Mouse (Mus musculus): ENCODE measurements around the gene Nptn.

DNA sequence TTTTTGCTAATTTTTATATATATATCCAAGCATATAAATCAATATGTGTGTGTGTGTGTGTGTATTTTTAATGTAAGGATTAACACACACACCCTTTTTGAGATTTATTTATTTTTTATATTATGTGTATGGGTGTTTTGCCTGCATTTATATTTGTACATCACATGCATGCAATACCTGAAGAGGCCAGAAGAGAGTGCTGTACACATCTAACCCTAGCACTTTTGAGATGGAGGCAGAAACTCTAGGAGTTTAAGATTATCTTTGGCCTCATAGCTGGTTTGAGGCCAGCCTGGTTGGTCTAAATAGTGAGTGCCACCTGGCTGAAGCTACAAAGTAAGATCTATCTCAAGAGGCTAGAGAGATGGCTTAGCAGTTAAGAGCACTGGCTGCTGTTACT lies 14.4 kb upstream of the Nptn start:
- no peak for TF ChIP-seq POLR2A (IDR thresholded peaks at IDR 0.05; ENCODE audit: insufficient read length, low read depth)
- TF ChIP-seq MAX (IDR thresholded peaks at IDR 0.05; ENCODE audit: low read depth): no peak
- TF ChIP-seq TCF12 (IDR thresholded peaks at IDR 0.05; ENCODE audit: insufficient read depth, poor library complexity, severe bottlenecking): no peak
- TF ChIP-seq POLR2AphosphoS2 (IDR thresholded peaks at IDR 0.05; ENCODE audit: insufficient read length, low read depth): no peak
- no peak for TF ChIP-seq MYOG (IDR thresholded peaks at IDR 0.05; ENCODE audit: control insufficient read depth in 1 of 3, insufficient read depth in 1 of 3, insufficient read length in 2 of 3, low read depth in 2 of 3)
- TF ChIP-seq CEBPB (IDR thresholded peaks at IDR 0.05; ENCODE audit: insufficient read depth, poor library complexity, severe bottlenecking): no peak
- TF ChIP-seq MYOD1 (IDR thresholded peaks at IDR 0.05; ENCODE audit: control insufficient read depth in 1 of 3, insufficient read length in 2 of 3, low read depth in 2 of 3): no peak
- TF ChIP-seq SRF (IDR thresholded peaks at IDR 0.05; ENCODE audit: control insufficient read depth, insufficient read length, low read depth): no peak
- TF ChIP-seq USF1 (IDR thresholded peaks at IDR 0.05; ENCODE audit: low read depth): no peak
- no peak for TF ChIP-seq E2F4 (IDR thresholded peaks at IDR 0.05; ENCODE audit: insufficient read depth)
- TF ChIP-seq TCF3 (IDR thresholded peaks at IDR 0.05; ENCODE audit: insufficient read length, low read depth): no peak

All from myocyte (in vitro differentiated cells).